Mouse (Mus musculus): Measurements from ENCODE around the gene Prr15l. TPM values are rescaled to one million over a fixed set of nuclear protein-coding genes. Genes with fewer than 3 reads are reported as not detected.

The Prr15l gene
- polyA plus RNA-seq, 1 experiment from 2014 or later: 116 TPM

GRCm38 (mm10) chr11:96931327-96932062, 3.6 kb downstream of the Prr15l start:
- WGBS: 54% methylated on average over 8 of the region's 8 CpGs
- H3K4me2 ChIP-seq (ENCODE audit: low read depth, low read length): peak overlapping the region; percentile 45
- no peaks in the 10 kb centered on the region for H3K9me3 ChIP-seq (ENCODE audit: control insufficient read depth, low read length)
- H3K9ac ChIP-seq (ENCODE audit: low read depth, low read length): peak overlapping the region; percentile 55
- no peak for ATAC-seq
- peaks cover 17% of the 10 kb centered on the region for H3K4me1 ChIP-seq (ENCODE audit: control insufficient read depth, insufficient read depth, low read length)
- H3K27ac ChIP-seq (ENCODE audit: low read length): peak overlapping the region; percentile 5; the same call in 1 of the 2 replicates
- peak overlapping the region; percentile 38 for H3K4me3 ChIP-seq (ENCODE audit: low read length)
- H3K27me3 ChIP-seq (replicated peaks; ENCODE audit: control insufficient read depth, insufficient read depth, low read length): no peaks in the 10 kb centered on the region
- H3K36me3 ChIP-seq (ENCODE audit: control insufficient read depth, insufficient read depth, low read length): peaks cover 3% of the 10 kb centered on the region; the same call in 1 of the 2 replicates

- ATAC-seq: no peak
- Histone ChIP-seq H3K27ac (ENCODE audit: low read length) (peak overlapping the region; percentile 83), H3K4me3 (ENCODE audit: low read length) (no peak overlapping the region), H3K36me3 (ENCODE audit: control insufficient read depth, insufficient read depth, low read length) (peaks cover 3% of the 10 kb centered on the region; the same call in 1 of the 2 replicates), H3K9ac (ENCODE audit: low read depth, low read length) (no peak overlapping the region), H3K4me1 (ENCODE audit: control insufficient read depth, insufficient read depth, low read length) (peaks cover 22% of the 10 kb centered on the region), H3K27me3 (replicated peaks; ENCODE audit: control insufficient read depth, insufficient read depth, low read length) (no peaks in the 10 kb centered on the region), H3K4me2 (ENCODE audit: low read depth, low read length) (no peak overlapping the region), H3K9me3 (ENCODE audit: control insufficient read depth, low read length) (no peaks in the 10 kb centered on the region)
- 87% methylated on average over 13 of the region's 13 CpGs for WGBS
Observed at GRCm38 (mm10) chr11:96933562-96934276, 5.8 kb downstream of the Prr15l start.

- peak overlapping the region; percentile 42 for H3K4me2 ChIP-seq (ENCODE audit: low read depth, low read length)
- H3K4me3 ChIP-seq (ENCODE audit: low read length): peak overlapping the region; percentile 19
- H3K27ac ChIP-seq (ENCODE audit: low read length): peak overlapping the region; percentile 91
- H3K36me3 ChIP-seq (ENCODE audit: control insufficient read depth, insufficient read depth, low read length): peaks cover 3% of the 10 kb centered on the region; the same call in 1 of the 2 replicates
- peak overlapping the region; percentile 22 for H3K9ac ChIP-seq (ENCODE audit: low read depth, low read length)
- 15% methylated on average over 12 of the region's 12 CpGs for WGBS
- H3K4me1 ChIP-seq (ENCODE audit: control insufficient read depth, insufficient read depth, low read length): peaks cover 23% of the 10 kb centered on the region
- H3K27me3 ChIP-seq (replicated peaks; ENCODE audit: control insufficient read depth, insufficient read depth, low read length): no peaks in the 10 kb centered on the region
- no peaks in the 10 kb centered on the region for H3K9me3 ChIP-seq (ENCODE audit: control insufficient read depth, low read length)
- ATAC-seq: peak; percentile 85
Observed at GRCm38 (mm10) chr11:96934921-96935356, 7.0 kb downstream of the Prr15l start.

- 58% methylated on average over 9 of the region's 9 CpGs for WGBS
- H3K4me3 ChIP-seq (ENCODE audit: low read length): no peak overlapping the region
- no peaks in the 10 kb centered on the region for H3K9me3 ChIP-seq (ENCODE audit: control insufficient read depth, low read length)
- H3K27ac ChIP-seq (ENCODE audit: low read length): peak overlapping the region; percentile 91
- no peak for ATAC-seq
- H3K4me1 ChIP-seq (ENCODE audit: control insufficient read depth, insufficient read depth, low read length): peaks cover 23% of the 10 kb centered on the region
- no peaks in the 10 kb centered on the region for H3K27me3 ChIP-seq (replicated peaks; ENCODE audit: control insufficient read depth, insufficient read depth, low read length)
- no peak overlapping the region for H3K9ac ChIP-seq (ENCODE audit: low read depth, low read length)
- H3K4me2 ChIP-seq (ENCODE audit: low read depth, low read length): peak overlapping the region; percentile 42; the same call in 1 of the 2 replicates
- peaks cover 3% of the 10 kb centered on the region; the same call in 1 of the 2 replicates for H3K36me3 ChIP-seq (ENCODE audit: control insufficient read depth, insufficient read depth, low read length)
Observed at GRCm38 (mm10) chr11:96935872-96936650, 8.2 kb downstream of the Prr15l start.

GRCm38 (mm10) chr11:96937549-96938425, 9.9 kb downstream of the Prr15l start:
- H3K4me1 ChIP-seq (ENCODE audit: control insufficient read depth, insufficient read depth, low read length): peaks cover 19% of the 10 kb centered on the region
- H3K4me2 ChIP-seq (ENCODE audit: low read depth, low read length): 0 out of 2 replicates have a peak overlapping the region, but pooled peaks have one; percentile 1
- peak; percentile 81 for ATAC-seq
- no peaks in the 10 kb centered on the region for H3K9me3 ChIP-seq (ENCODE audit: control insufficient read depth, low read length)
- H3K27ac ChIP-seq (ENCODE audit: low read length): peak overlapping the region; percentile 91
- no peak overlapping the region for H3K4me3 ChIP-seq (ENCODE audit: low read length)
- no peaks in the 10 kb centered on the region for H3K36me3 ChIP-seq (ENCODE audit: control insufficient read depth, insufficient read depth, low read length)
- H3K27me3 ChIP-seq (replicated peaks; ENCODE audit: control insufficient read depth, insufficient read depth, low read length): no peaks in the 10 kb centered on the region
- 34% methylated on average over 10 of the region's 10 CpGs for WGBS
- H3K9ac ChIP-seq (ENCODE audit: low read depth, low read length): peak overlapping the region; percentile 46

GRCm38 (mm10) chr11:96938426-96938800, 10.5 kb downstream of the Prr15l start:
- Histone ChIP-seq H3K4me2 (ENCODE audit: low read depth, low read length) (no peak overlapping the region), H3K9ac (ENCODE audit: low read depth, low read length) (0 out of 2 replicates have a peak overlapping the region, but pooled peaks have one; percentile 7), H3K27ac (ENCODE audit: low read length) (peak overlapping the region; percentile 91), H3K27me3 (replicated peaks; ENCODE audit: control insufficient read depth, insufficient read depth, low read length) (no peaks in the 10 kb centered on the region), H3K4me1 (ENCODE audit: control insufficient read depth, insufficient read depth, low read length) (peaks cover 19% of the 10 kb centered on the region), H3K9me3 (ENCODE audit: control insufficient read depth, low read length) (no peaks in the 10 kb centered on the region), H3K4me3 (ENCODE audit: low read length) (no peak overlapping the region), H3K36me3 (ENCODE audit: control insufficient read depth, insufficient read depth, low read length) (no peaks in the 10 kb centered on the region)
- 58% methylated on average over 6 of the region's 6 CpGs for WGBS
- no peak for ATAC-seq

GRCm38 (mm10) chr11:96940578-96941465, 12.9 kb downstream of the Prr15l start:
- 73% methylated on average over 16 of the region's 16 CpGs for WGBS
- Histone ChIP-seq H3K9me3 (ENCODE audit: control insufficient read depth, low read length) (no peaks in the 10 kb centered on the region), H3K27ac (ENCODE audit: low read length) (no peak overlapping the region), H3K9ac (ENCODE audit: low read depth, low read length) (no peak overlapping the region), H3K4me3 (ENCODE audit: low read length) (no peak overlapping the region), H3K36me3 (ENCODE audit: control insufficient read depth, insufficient read depth, low read length) (no peaks in the 10 kb centered on the region), H3K4me1 (ENCODE audit: control insufficient read depth, insufficient read depth, low read length) (peaks cover 18% of the 10 kb centered on the region), H3K27me3 (replicated peaks; ENCODE audit: control insufficient read depth, insufficient read depth, low read length) (no peaks in the 10 kb centered on the region), H3K4me2 (ENCODE audit: low read depth, low read length) (no peak overlapping the region)
- ATAC-seq: no peak

Measured in intestine, embryonic 16.5 days (tissue).